Mouse (Mus musculus) fibroblast of lung, adult 2 months (primary cell): ENCODE results near the gene Prr22.

ENCODE experiments used
- DNase-seq: peaks from one replicate; pipeline ENCODE4 v3.0.0-alpha.2; 2011; ENCODE audit warnings: low read depth

Gene Prr22

GRCm38 (mm10) chr17:56769950-56770349, at the start of gene Prr22:
TSS of gene Prr22 (plus strand) at chr17:56770250.
- no peak for DNase-seq

DNA sequence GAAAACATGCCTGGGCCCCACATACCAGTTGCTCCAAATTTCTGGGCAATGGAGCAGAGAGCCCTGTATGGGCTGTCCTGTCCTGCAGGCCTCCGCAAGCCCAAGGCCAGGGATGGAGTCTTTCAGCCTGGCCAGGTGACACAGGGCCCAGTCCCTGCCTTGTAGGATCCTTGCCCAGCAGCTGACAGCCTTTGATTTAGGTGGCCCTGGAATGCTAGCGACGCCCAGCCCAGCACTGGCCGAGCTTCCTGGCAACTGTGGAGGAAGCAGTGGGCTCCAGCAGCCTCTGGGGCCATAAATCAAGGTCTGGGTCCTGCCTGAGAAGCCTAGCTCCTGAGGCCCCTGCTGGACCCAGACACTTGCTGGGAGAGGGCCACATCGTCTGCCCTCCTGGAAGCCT, 47.6 kb upstream of the Prr22 start:
- DNase-seq = no peak

- no peak for DNase-seq
Measured at GRCm38 (mm10) chr17:56723419-56724161, 46.5 kb upstream of the Prr22 start.

GRCm38 (mm10) chr17:56727029-56727649, 42.9 kb upstream of the Prr22 start:
- DNase-seq = no peak

DNA sequence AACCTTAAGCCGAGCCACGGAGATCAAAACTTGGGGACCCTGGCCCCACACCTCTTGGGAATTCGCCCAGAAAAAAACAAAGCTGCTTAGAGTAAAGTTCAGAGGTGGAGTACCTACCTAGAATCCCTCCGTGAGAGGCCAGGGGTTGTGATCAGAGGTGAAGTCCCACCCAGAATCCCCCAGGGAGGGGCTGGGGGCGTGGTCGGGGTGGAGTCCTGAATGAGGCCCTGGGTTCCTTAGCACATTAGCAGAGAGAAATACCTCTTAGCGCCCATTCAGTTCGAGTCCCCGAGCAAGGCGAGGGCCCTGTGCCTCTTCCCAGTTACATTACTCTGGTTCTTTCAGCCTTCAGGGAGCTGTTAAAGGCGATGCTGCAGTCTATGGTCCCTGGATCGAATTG, 42.4 kb upstream of the Prr22 start:
- DNase-seq = no peak

GRCm38 (mm10) chr17:56728117-56728516, 41.9 kb upstream of the Prr22 start:
- peak; percentile 7 for DNase-seq

GRCm38 (mm10) chr17:56729151-56729550, 40.9 kb upstream of the Prr22 start:
- no peak for DNase-seq

- no peak for DNase-seq
Measured at GRCm38 (mm10) chr17:56729656-56730055, 40.4 kb upstream of the Prr22 start.

DNA sequence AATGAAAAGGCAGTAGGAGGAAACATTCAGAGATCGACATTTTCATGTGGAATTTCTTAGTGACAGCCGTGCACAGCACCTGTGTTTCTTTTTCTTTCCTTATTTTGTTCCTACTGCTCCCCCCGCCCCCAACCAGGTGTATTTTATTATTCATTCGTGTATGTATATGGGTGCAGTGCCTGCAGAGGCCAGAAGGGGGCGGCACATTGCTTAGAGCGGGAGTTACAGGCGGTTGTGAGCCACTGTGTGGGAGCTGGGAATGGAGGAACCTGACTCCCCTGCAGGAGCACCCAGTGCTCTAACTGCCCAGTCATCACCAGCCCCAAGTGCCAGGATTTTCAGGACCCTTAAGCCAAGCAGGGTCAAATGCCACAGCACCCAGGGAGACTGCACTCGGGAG, 33.5 kb upstream of the Prr22 start:
- DNase-seq = no peak

- DNase-seq = no peak
Measured at GRCm38 (mm10) chr17:56738221-56738620, 31.8 kb upstream of the Prr22 start.

DNA sequence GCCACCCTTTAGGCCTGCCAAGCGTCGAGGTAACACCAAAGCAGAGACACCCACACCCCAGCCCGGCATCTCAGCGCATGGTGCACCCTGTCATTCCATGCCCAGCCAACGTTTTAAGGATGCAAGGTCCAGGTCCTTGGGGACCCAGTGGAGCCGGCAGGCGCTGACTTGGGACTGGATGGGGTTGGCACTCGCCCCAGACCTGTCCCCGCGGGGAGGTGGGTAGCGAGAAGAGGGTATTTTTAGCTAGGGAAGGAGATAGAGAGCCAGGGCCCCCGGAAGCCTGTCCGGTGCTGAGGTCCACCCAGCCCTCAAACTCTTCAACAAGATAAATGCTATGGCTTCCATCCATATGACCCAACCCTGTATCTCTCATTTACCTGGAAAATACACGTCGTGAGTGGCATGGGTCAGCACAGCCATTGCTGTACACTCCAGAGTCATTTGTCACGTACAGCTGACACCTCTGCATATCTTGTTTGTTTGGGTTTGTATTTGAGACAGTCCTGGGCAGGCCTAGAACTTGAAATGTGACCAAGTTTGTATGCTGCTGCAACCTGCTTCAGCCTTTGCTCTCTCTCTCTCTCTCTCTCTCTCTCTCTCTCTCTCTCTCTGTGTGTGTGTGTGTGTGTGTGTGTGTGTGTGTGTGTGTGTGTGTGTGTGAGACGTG, 29.8 kb upstream of the Prr22 start:
- DNase-seq = no peak

GRCm38 (mm10) chr17:56740788-56741160, 29.3 kb upstream of the Prr22 start:
- DNase-seq = no peak

GRCm38 (mm10) chr17:56744173-56744572, 25.9 kb upstream of the Prr22 start:
- no peak for DNase-seq

DNA sequence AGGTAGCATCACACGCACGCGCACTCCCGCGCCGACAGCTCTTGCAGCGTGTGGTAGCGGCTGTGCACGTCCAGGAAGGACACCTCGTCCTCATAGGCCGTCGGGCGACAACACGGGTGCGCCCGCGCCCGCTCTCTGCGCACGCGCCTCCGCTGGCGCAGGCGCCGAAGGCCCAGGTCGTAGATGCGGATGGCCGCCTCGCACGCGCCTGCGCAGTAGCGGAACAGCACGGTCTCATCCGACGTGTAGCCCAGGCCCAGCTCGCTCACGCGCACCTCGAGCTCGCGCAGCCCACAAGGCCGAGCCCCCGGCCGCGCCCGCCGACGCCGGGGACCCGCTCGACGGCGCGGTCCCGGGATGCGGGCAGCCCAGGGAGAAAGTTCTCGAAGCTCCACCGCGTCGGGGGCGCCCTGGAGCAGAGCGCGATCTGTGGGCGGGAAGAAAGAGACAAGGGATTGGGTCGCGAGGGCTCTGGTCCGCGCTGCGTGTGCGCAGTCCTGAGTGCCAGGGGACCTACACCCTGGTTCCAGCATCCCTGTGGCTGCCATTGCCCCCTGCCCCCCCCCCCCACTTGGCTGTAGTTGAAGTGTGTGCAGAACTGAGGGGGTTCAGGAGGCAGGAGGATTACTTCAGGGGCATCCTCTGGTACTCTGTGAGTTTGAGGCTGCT, 18.5 kb upstream of the Prr22 start:
- DNase-seq = no peak

DNA sequence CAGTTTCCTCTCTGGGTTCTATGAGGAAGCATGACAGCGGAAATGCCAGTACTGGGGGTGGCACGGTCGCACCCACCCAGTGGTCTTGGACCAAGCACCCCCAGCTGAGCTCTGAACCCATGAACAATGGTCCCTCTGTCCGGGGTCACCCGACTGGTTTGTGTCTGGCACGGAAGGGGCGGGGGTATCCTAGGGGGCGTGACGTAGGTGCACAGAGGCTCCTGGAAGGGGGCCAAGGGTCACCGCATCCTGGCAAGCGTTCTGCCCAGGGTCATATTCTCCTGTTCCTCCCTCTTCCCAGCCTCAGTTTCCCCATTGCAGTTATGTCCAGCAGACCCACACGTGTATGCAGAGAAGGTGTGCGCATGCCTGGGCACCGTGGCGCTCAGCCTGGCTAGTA, 16.6 kb upstream of the Prr22 start:
- no peak for DNase-seq

DNA sequence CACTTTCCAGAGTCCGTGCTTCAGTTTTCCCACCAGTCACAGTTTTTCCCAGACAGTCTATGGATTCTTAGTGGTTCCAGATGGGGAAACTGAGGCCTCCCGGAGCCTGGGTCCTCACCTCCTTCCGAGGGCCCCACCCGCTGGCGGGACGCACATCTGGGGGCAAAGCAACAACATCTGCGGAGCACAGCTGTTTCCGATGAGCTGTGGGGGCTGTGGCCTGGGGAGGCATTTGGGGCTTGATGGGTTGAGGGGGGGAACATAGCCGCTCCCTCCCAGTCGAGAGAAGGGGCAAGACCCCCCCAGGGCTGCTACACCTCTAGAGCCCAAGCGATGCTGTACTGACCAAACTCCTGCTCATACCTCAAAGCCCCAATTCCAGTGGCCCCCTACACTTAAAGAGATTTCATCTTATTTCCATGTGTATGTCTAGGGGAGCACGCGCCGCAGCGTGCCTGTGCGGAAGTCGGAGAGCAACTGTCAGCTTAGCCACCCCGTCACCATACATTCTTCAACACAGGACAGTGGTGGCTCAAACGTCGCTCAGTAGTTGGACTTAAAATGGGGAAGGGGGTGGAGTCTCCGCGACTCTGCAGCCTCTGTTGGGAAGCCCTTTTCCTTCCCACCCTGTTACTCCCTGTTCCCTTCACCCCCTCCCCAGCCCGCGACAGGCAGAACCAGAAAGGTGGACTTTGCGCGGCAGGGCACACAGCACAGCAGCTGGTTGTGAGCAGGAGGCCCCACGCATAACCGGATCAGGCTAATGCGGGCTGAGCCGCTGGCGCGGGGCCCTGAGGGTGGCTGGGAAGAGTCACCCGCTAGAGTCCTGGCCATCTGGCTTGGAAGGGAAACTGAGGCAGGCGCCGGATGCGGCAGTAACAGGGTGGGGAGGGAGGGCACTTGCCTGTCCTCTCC, 15.5 kb upstream of the Prr22 start:
- DNase-seq = no peak

- DNase-seq = no peak
Measured at GRCm38 (mm10) chr17:56756703-56757399, 13.2 kb upstream of the Prr22 start.

- no peak for DNase-seq
Measured at GRCm38 (mm10) chr17:56757416-56758123, 12.5 kb upstream of the Prr22 start, which contains the start of gene Nrtn. TSS of gene Nrtn (minus strand) at chr17:56757530.

GRCm38 (mm10) chr17:56758132-56758531, 11.9 kb upstream of the Prr22 start:
- DNase-seq = no peak

GRCm38 (mm10) chr17:56759261-56759660, 10.8 kb upstream of the Prr22 start:
- DNase-seq = no peak
